Mouse (Mus musculus) forebrain, embryonic 16.5 days (tissue): ENCODE results near the gene Shb. TPM values are rescaled to one million over a fixed set of nuclear protein-coding genes. Genes with fewer than 3 reads are reported as not detected.

Source experiments
- ATAC-seq: fragments of 200-750 bp; cut with Nextera tagmentation; 2 replicates; pipeline ENCODE4 v1.8.0; 2017; ENCODE audit warnings: mild to moderate bottlenecking, moderate library complexity
- H3K27ac ChIP-seq: fragments of 300-500 bp; sonication (generic); 2 replicates; pipeline ENCODE4 v1.5.1; 2014; ENCODE audit warnings: low read length, control low read depth
- H3K27me3 ChIP-seq: fragments of 300-500 bp; sonication (generic); replicated peaks from 2 replicates; pipeline ENCODE4 v1.6.1; 2014; ENCODE audit warnings: low read length; ENCODE audit not compliant: control insufficient read depth, insufficient read depth
- H3K36me3 ChIP-seq: fragments of 300-500 bp; sonication (generic); 2 replicates; pipeline ENCODE4 v1.6.1; 2014; ENCODE audit not compliant: control insufficient read depth, insufficient read depth
- H3K4me1 ChIP-seq: fragments of 300-500 bp; sonication (generic); replicated peaks from 2 replicates; pipeline ENCODE4 v1.6.1; 2014; ENCODE audit warnings: low read length; ENCODE audit not compliant: control insufficient read depth, insufficient read depth
- H3K4me2 ChIP-seq: fragments of 300-500 bp; sonication (generic); 2 replicates; pipeline ENCODE4 v1.6.1; 2014; ENCODE audit warnings: mild to moderate bottlenecking, low read length, control low read depth
- H3K4me3 ChIP-seq: fragments of 300-500 bp; sonication (generic); replicated peaks from 2 replicates; pipeline ENCODE4 v1.5.1; 2014; ENCODE audit warnings: mild to moderate bottlenecking, low read length, control low read depth
- H3K9ac ChIP-seq: fragments of 300-500 bp; sonication (generic); replicated peaks from 2 replicates; pipeline ENCODE4 v1.6.1; 2014; ENCODE audit warnings: low read depth, low read length, control low read depth
- H3K9me3 ChIP-seq: fragments of 300-500 bp; sonication (generic); 2 replicates; pipeline ENCODE4 v1.6.1; 2016; ENCODE audit warnings: low read length; ENCODE audit not compliant: control insufficient read depth
- WGBS: fragments of 180-500 bp; shearing (Covaris S2); extraction: QIAGEN DNeasy Blood & Tissue Kit; methylation state at CpG from one replicate; pipeline ENCODE4 v1.1.7; 2014; 5-methylcytosine and 5-hydroxymethylcytosine counted together
- polyA plus RNA-seq: library from polyadenylated mRNA; unstranded; fragments of >200 nt; fragmentation: Nextera tagmentation; extraction: Ambion mirVana; gene quantifications from 2 replicates; pipeline ENCODE4 v1.2.1, GENCODE M21; 2015

Shb gene
- polyA plus RNA-seq, 1 experiment from 2014 or later, result 5.8 TPM

DNA sequence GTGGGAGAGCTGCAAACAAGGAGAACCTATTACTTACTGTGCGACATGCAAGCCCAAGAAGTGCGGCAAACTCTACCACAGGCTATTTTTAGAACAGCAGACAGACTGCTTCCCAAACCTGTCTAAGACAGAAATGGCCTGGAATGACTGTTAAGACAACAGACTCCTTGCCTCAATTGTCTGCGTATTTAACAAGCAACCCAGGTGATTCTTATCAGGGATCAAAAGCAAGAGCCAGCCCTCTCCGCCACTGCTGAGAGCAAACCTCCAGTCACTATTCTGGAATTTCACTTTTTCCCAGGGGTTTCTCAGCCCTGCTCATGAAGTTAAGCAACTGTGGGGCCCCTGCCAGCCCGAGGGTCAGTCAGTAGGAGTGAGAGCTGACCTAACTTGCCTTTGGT lies 39.6 kb downstream of the Shb start:
- Histone ChIP-seq H3K4me2 (no peak overlapping the region), H3K27me3 (no peaks in the 10 kb centered on the region), H3K9ac (no peak overlapping the region), H3K36me3 (no peaks in the 10 kb centered on the region), H3K4me1 (peaks cover 78% of the 10 kb centered on the region), H3K27ac (peak overlapping the region; percentile 23; the same call in 1 of the 2 replicates), H3K4me3 (no peak overlapping the region), H3K9me3 (no peaks in the 10 kb centered on the region)
- ATAC-seq, result no peak
- 48% methylated on average over 5 of the region's 5 CpGs for WGBS

DNA sequence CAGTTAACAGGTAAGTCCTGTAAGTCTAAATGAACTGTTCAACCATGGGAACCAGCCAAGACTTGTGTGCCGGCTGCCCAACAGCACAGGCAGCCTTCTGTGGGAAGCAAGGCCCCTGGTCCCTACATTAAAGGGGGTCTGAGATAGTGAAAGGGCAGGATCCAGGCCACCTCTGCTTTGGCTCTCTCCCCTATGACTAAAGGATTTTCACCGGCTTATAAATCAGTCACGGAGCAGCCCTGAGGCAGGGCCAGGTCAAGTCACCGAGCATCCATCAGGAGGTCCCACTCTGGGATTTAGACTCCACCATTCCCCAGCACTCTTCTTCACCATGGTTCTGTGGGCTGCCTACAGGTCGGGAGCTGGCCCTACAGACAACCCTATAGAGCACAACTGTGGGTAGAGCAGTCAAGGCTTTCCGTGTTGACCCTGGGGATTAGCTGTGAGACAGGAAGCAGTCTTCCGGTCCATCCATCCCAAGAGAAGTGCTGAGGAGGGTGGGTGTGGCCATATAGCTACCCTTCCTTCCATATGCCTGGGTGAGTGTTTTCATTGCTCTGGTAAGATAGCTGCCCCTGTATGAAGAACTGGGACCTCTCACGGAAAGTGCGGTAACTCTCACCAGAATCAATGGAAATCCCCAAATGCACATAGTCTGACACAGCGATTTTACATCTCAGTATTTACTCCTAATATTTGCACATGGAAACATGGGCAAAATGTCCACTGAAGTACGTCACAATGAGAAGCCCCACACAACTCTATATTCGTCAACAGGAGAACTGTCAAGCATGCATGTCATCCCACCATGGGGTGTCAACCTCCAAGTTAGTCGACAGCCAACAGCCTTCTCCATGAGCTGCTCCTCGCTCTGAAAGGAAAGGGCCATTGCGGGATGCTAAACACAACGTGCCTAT lies 40.3 kb downstream of the Shb start:
- Histone ChIP-seq H3K4me1 (peaks cover 72% of the 10 kb centered on the region), H3K27ac (no peak overlapping the region; the same call in 1 of the 2 replicates), H3K9me3 (no peaks in the 10 kb centered on the region), H3K36me3 (0 out of 2 replicates have a peak, but pooled peaks cover 2% of the 10 kb centered on the region), H3K4me3 (no peak overlapping the region), H3K9ac (no peak overlapping the region), H3K4me2 (no peak overlapping the region), H3K27me3 (no peaks in the 10 kb centered on the region)
- 67% methylated on average over 16 of the region's 16 CpGs for WGBS
- ATAC-seq, result no peak

DNA sequence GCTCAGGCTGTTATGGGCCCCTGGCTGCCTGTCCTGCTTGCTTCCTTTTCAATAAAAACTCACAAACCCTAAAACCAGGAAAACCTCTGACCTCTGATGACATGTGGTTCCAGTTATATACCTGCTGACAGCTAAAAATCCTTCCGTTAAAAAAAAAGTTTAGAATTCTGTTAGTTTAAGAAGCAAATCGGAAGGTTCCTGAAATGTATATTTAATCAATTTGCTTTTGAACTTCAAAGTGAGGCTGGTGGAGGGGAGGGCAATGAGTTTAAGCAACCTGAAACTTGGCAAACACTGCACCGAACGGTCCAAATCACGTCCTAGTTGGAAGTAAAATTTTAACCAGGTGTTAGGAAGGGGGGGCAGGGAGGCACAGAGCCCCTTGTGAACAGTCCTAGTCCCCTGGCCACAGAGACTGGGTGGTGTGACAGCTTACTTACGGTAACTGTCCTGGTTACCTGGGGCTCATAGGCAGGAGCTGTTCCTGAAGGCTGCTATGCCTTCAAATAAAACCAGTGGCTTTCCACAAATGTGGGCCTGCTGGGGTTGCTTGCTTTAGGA lies 41.1 kb downstream of the Shb start:
- no peak for ATAC-seq
- Histone ChIP-seq H3K27me3 (no peaks in the 10 kb centered on the region), H3K4me2 (no peak overlapping the region), H3K9me3 (no peaks in the 10 kb centered on the region), H3K4me3 (no peak overlapping the region), H3K27ac (peak overlapping the region; percentile 66), H3K36me3 (0 out of 2 replicates have a peak, but pooled peaks cover 2% of the 10 kb centered on the region), H3K4me1 (peaks cover 72% of the 10 kb centered on the region), H3K9ac (no peak overlapping the region)
- WGBS, result 41% methylated on average over 6 of the region's 6 CpGs

DNA sequence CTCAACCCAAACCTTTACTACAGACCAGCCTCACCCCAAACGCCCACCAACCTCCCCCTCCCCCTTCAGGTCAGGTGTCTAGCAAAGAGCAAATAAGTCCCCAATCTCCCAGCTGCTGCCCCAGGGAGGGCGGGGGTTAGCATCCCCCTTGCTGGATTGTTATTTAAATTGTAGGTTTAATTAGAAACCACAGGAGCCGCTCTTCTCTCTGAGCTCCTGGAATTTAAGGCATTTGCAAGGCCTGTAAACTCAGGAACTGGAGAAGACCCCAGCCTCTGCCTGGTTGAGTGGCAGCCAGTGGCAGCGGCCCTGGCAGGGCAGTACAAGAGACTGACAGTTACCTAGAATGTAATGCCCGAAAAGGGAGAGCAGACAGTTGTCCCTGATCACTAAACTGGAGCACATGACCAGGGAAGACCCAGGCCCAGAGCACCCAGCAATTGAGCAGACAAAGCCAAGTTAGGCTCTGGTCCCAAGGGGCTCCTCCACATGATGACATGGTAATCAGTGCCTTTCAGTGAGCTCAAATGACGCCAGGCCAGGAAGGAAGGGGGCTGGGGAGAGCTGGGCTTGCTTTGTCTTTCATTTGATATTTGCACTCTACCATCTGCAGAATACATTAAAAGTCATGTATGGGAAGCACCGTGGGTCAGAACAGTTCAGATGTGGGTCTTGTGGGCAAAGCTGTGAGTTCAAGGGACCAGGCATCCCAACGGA lies 42.1 kb downstream of the Shb start:
- H3K36me3 ChIP-seq, result 0 out of 2 replicates have a peak, but pooled peaks cover 2% of the 10 kb centered on the region
- H3K9ac ChIP-seq, result 0 out of 2 replicates have a peak overlapping the region, but pooled peaks have one; percentile 0
- no peaks in the 10 kb centered on the region for H3K27me3 ChIP-seq
- H3K27ac ChIP-seq, result peak overlapping the region; percentile 66
- peaks cover 65% of the 10 kb centered on the region for H3K4me1 ChIP-seq
- peak; percentile 75 for ATAC-seq
- H3K4me3 ChIP-seq, result no peak overlapping the region
- H3K4me2 ChIP-seq, result peak overlapping the region; percentile 1; the same call in 1 of the 2 replicates
- no peaks in the 10 kb centered on the region for H3K9me3 ChIP-seq
- 5% methylated on average over 8 of the region's 8 CpGs for WGBS

- no peak overlapping the region for H3K9ac ChIP-seq
- H3K27me3 ChIP-seq, result no peaks in the 10 kb centered on the region
- 0 out of 2 replicates have a peak, but pooled peaks cover 2% of the 10 kb centered on the region for H3K36me3 ChIP-seq
- H3K27ac ChIP-seq, result peak overlapping the region; percentile 66
- H3K9me3 ChIP-seq, result no peaks in the 10 kb centered on the region
- H3K4me3 ChIP-seq, result no peak overlapping the region
- peaks cover 57% of the 10 kb centered on the region for H3K4me1 ChIP-seq
- 15% methylated on average over 18 of the region's 18 CpGs for WGBS
- H3K4me2 ChIP-seq, result peak overlapping the region; percentile 1; the same call in 1 of the 2 replicates
- peak; percentile 30 for ATAC-seq
Observed at GRCm38 (mm10) chr4:45489141-45490035, 42.9 kb downstream of the Shb start.

DNA sequence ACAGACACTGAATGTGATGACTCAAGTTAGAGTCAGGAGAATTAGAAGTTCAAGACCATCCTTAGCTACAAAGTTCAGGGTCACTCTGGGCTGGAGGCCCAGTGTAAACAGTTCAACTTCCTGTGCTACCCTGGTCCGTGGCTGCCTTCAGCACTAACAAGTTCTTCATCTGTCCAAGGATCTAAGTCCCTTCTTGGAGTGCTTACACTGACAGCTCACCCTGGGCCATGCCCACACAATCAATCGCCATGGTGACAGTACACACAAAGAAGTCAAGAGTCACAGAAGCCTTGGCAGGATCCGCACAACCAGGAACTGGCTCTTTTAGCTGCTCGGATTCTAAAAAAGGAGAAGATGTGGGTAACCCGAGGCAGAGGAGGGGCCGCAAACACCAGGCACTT lies 44.6 kb downstream of the Shb start:
- Histone ChIP-seq H3K36me3 (0 out of 2 replicates have a peak, but pooled peaks cover 2% of the 10 kb centered on the region), H3K4me3 (no peak overlapping the region), H3K27ac (no peak overlapping the region), H3K4me2 (no peak overlapping the region), H3K9ac (no peak overlapping the region), H3K4me1 (peaks cover 40% of the 10 kb centered on the region), H3K27me3 (no peaks in the 10 kb centered on the region), H3K9me3 (no peaks in the 10 kb centered on the region)
- WGBS, result 51% methylated on average over 6 of the region's 6 CpGs
- ATAC-seq, result no peak

DNA sequence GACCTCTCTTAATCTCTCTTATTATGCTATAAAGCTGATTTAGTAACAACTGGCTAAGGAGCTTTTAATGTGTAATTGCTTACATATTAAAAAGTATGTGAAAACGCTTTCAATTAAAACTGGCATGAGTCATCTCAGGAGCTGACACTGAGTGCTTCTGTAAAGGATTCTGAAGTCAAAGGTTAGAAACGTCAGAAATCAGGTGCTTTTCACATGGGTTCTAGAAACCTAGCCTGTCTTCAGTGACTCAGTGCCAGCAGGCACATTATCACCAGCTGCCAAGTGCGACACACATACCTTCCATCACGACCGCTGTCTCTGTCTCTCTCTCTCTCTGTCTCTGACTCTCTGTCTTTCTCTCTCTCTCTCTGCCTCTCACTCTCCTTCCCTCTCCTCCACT lies 47.2 kb downstream of the Shb start:
- Histone ChIP-seq H3K36me3 (0 out of 2 replicates have a peak, but pooled peaks cover 2% of the 10 kb centered on the region), H3K4me1 (peaks cover 18% of the 10 kb centered on the region), H3K27me3 (no peaks in the 10 kb centered on the region), H3K4me2 (no peak overlapping the region), H3K9ac (no peak overlapping the region), H3K9me3 (no peaks in the 10 kb centered on the region), H3K4me3 (no peak overlapping the region), H3K27ac (no peak overlapping the region)
- WGBS, result 57% methylated on average over 5 of the region's 5 CpGs
- ATAC-seq, result no peak

GRCm38 (mm10) chr4:45483271-45484245 lies 48.7 kb downstream of the Shb start:
- no peak overlapping the region for H3K9ac ChIP-seq
- ATAC-seq, result no peak

More at GRCm38 (mm10) chr4:45483271-45484245, 48.7 kb downstream of the Shb start:
- Histone ChIP-seq H3K4me2 (no peak overlapping the region), H3K4me3 (no peak overlapping the region), H3K9me3 (no peaks in the 10 kb centered on the region), H3K36me3 (0 out of 2 replicates have a peak, but pooled peaks cover 2% of the 10 kb centered on the region), H3K27ac (no peak overlapping the region), H3K27me3 (no peaks in the 10 kb centered on the region), H3K4me1 (peaks cover 18% of the 10 kb centered on the region)
- WGBS, result 50% methylated on average over 8 of the region's 8 CpGs
